Mouse (Mus musculus): ENCODE results near the gene Ces3b. TPM values are rescaled to one million over a fixed set of nuclear protein-coding genes. Genes with fewer than 3 reads are reported as not detected.
A peak's percentile ranks its signal among the peaks of the same experiment; 100 is the strongest.

Gene Ces3b
- polyA plus RNA-seq, 1 experiment from 2014 or later = not detected

DNA sequence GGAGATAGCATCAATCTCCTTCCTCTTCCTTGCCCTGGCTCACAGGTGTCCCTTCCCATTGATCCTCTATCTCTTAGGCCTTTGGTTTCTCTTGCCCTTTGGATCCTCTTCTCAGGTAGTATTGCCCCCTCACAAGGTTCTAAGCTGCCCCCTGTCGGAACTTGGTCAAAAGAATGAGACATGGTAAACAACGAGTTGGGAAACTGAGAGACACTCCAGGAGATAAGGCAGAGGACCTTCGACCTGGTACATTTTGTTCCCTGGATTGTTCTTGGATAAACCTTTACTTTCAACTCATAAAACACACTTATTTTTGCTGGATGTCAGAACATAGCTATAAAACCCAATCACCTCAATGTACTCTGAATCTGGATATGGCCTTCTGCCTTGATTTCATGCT, 20.7 kb downstream of the Ces3b start:
- WGBS = 82% methylated on average over 3 of the region's 3 CpGs
- Histone ChIP-seq H3K4me1 (replicated peaks; ENCODE audit: control insufficient read depth, insufficient read depth, low read length) (no peaks in the 10 kb centered on the region), H3K4me3 (ENCODE audit: low read depth, low read length) (no peak overlapping the region), H3K27me3 (ENCODE audit: control insufficient read depth, insufficient read depth, low read length) (no peaks in the 10 kb centered on the region), H3K4me2 (replicated peaks; ENCODE audit: low read depth, low read length) (no peak overlapping the region), H3K36me3 (ENCODE audit: control insufficient read depth, insufficient read depth, low read length) (no peaks in the 10 kb centered on the region), H3K27ac (ENCODE audit: low read depth, low read length) (no peak overlapping the region), H3K9me3 (ENCODE audit: control insufficient read depth, low read length) (no peaks in the 10 kb centered on the region), H3K9ac (ENCODE audit: low read depth, low read length) (no peak overlapping the region)
- DNase-seq (ENCODE audit: low spot score) (no peak), ATAC-seq (ENCODE audit: low FRiP score) (no peak)

DNA sequence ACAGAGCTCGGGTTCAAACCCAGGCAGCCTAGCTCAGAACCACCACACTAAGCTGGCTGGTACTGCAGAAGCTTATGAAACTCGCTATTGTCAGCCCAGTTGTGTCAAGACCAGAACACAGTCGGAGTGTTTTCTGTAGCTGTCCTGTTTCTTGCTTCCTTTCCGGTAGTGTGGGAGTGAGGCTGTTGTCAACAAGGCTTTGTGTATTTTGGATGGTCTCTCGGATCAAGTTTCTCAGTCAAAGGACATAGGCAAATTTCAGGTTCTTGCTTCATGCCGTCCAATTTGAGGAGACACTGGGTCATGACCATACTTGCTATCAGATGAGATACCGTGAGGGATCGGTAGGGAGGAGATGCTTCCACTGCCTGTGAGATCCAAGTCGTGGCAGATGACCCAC, 46.3 kb downstream of the Ces3b start:
- Histone ChIP-seq H3K27me3 (ENCODE audit: control insufficient read depth, insufficient read depth, low read length) (no peaks in the 10 kb centered on the region), H3K9me3 (ENCODE audit: control insufficient read depth, low read length) (no peaks in the 10 kb centered on the region), H3K27ac (ENCODE audit: low read depth, low read length) (no peak overlapping the region), H3K4me3 (ENCODE audit: low read depth, low read length) (no peak overlapping the region), H3K9ac (ENCODE audit: low read depth, low read length) (no peak overlapping the region), H3K4me1 (replicated peaks; ENCODE audit: control insufficient read depth, insufficient read depth, low read length) (no peaks in the 10 kb centered on the region), H3K4me2 (replicated peaks; ENCODE audit: low read depth, low read length) (no peak overlapping the region), H3K36me3 (ENCODE audit: control insufficient read depth, insufficient read depth, low read length) (no peaks in the 10 kb centered on the region)
- 83% methylated on average over 9 of the region's 9 CpGs for whole genome bisulfite sequencing
- ATAC-seq (ENCODE audit: low FRiP score) = no peak
- DNase-seq (ENCODE audit: low spot score) = no peak

DNA sequence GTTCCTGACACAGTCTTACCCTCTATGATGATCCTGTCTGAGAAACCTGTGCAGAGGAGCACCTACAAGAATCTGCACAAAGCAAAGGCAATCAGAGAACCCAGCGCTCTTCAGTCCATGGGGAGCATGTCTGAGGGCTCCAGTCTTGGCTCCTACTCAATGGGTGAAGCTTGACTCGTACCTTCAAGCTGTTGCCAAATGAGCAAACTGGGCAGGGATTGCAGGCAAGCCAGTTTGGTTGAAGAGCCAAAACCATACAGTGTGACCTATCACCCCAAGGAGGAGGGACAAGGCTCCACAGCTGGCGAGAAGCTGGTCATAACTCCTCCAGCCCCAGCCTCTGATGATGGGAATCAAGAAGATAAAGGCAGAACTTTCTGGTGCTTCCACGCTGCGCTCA, 48.0 kb downstream of the Ces3b start, which contains the start of gene Ces4a:
TSS of gene Ces4a (plus strand) at position 292 of the 400 bp plus-strand sequence.
- Histone ChIP-seq H3K4me1 (replicated peaks; ENCODE audit: control insufficient read depth, insufficient read depth, low read length) (no peaks in the 10 kb centered on the region), H3K9me3 (ENCODE audit: control insufficient read depth, low read length) (no peaks in the 10 kb centered on the region), H3K36me3 (ENCODE audit: control insufficient read depth, insufficient read depth, low read length) (no peaks in the 10 kb centered on the region), H3K4me2 (replicated peaks; ENCODE audit: low read depth, low read length) (no peak within 1 kb of the TSS), H3K27me3 (ENCODE audit: control insufficient read depth, insufficient read depth, low read length) (no peaks in the 10 kb centered on the region), H3K4me3 (ENCODE audit: low read depth, low read length) (no peak within 1 kb of the TSS), H3K27ac (ENCODE audit: low read depth, low read length) (no peak within 1 kb of the TSS), H3K9ac (ENCODE audit: low read depth, low read length) (no peak within 1 kb of the TSS)
- DNase-seq (ENCODE audit: low spot score) = no peak
- WGBS = 85% methylated on average over 5 of the region's 5 CpGs
- ATAC-seq (ENCODE audit: low FRiP score) = no peak

DNA sequence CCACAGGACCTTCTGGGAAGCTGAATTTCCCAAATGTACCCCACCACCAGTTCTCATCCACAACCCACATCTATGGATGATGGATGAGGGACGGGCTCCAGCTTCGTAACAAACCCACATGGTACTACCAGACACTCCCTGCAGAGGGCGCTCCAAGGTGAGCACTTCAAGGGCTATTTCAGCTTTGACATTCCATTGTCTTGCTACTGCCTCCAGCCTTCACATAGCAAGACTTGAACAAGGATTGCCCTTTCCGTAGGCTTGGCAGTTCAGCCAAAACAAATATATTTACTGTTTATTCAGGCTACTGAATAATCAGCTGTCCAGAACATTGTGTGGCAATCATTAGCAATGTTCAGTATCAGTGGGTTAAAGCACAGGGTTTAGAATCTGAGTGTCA, 54.9 kb downstream of the Ces3b start:
- no peaks in the 10 kb centered on the region for H3K36me3 ChIP-seq (ENCODE audit: control insufficient read depth, insufficient read depth, low read length)
- 34% methylated on average over 4 of the region's 4 CpGs for WGBS
- no peaks in the 10 kb centered on the region for H3K9me3 ChIP-seq (ENCODE audit: control insufficient read depth, low read length)
- no peak overlapping the region for H3K4me2 ChIP-seq (replicated peaks; ENCODE audit: low read depth, low read length)
- no peaks in the 10 kb centered on the region for H3K4me1 ChIP-seq (replicated peaks; ENCODE audit: control insufficient read depth, insufficient read depth, low read length)
- peak; percentile 61 for DNase-seq (ENCODE audit: low spot score)
- no peak overlapping the region for H3K9ac ChIP-seq (ENCODE audit: low read depth, low read length)
- no peaks in the 10 kb centered on the region for H3K27me3 ChIP-seq (ENCODE audit: control insufficient read depth, insufficient read depth, low read length)
- no peak overlapping the region for H3K27ac ChIP-seq (ENCODE audit: low read depth, low read length)
- no peak for ATAC-seq (ENCODE audit: low FRiP score)
- H3K4me3 ChIP-seq (ENCODE audit: low read depth, low read length) = no peak overlapping the region

DNA sequence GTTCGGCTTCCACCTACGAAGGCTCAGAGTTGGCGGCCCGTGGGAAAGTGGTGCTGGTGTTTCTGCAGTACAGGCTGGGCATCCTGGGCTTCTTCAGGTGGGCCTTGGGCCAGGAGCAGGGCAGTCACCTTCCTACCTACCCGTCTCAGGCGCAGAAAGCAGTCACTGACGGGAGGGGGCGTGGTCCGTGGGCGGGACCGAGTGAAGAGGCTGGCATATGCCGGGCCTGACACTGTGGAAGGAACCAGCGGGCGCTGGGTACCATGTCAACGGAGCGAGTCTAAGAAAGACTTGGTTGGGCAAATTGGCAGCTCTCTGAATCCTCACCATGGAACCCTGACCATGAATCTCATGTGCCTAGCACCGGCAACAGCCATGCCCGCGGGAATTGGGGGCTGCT, 58.8 kb downstream of the Ces3b start:
- no peaks in the 10 kb centered on the region for H3K9me3 ChIP-seq (ENCODE audit: control insufficient read depth, low read length)
- no peak for ATAC-seq (ENCODE audit: low FRiP score)
- WGBS = 34% methylated on average over 19 of the region's 19 CpGs
- no peak overlapping the region for H3K4me3 ChIP-seq (ENCODE audit: low read depth, low read length)
- H3K4me1 ChIP-seq (replicated peaks; ENCODE audit: control insufficient read depth, insufficient read depth, low read length) = no peaks in the 10 kb centered on the region
- H3K27ac ChIP-seq (ENCODE audit: low read depth, low read length) = no peak overlapping the region
- H3K27me3 ChIP-seq (ENCODE audit: control insufficient read depth, insufficient read depth, low read length) = no peaks in the 10 kb centered on the region
- no peak for DNase-seq (ENCODE audit: low spot score)
- H3K4me2 ChIP-seq (replicated peaks; ENCODE audit: low read depth, low read length) = no peak overlapping the region
- no peaks in the 10 kb centered on the region for H3K36me3 ChIP-seq (ENCODE audit: control insufficient read depth, insufficient read depth, low read length)
- no peak overlapping the region for H3K9ac ChIP-seq (ENCODE audit: low read depth, low read length)

Other genes with a start within 250 kb of the Ces3b start
- not detected in 2 replicates for gene Ces2c, start 236.7 kb upstream of the Ces3b start, polyA plus RNA-seq (2014; fragmentation: Nextera tagmentation; extraction: Ambion mirVana)
- not detected in 2 replicates for gene Ces2e, start 157.5 kb upstream of the Ces3b start, polyA plus RNA-seq (2014; fragmentation: Nextera tagmentation; extraction: Ambion mirVana)
- not detected in 2 replicates for gene Ces2f, start 136.4 kb upstream of the Ces3b start, polyA plus RNA-seq (2014; fragmentation: Nextera tagmentation; extraction: Ambion mirVana)
- gene Ces2g, start 122.0 kb upstream of the Ces3b start, polyA plus RNA-seq (2014; fragmentation: Nextera tagmentation; extraction: Ambion mirVana) = not detected in 2 replicates
- gene Ces2h, start 82.9 kb upstream of the Ces3b start, polyA plus RNA-seq (2014; fragmentation: Nextera tagmentation; extraction: Ambion mirVana) = not detected in 2 replicates
- not detected in 2 replicates for gene Ces3a, start 35.2 kb upstream of the Ces3b start, polyA plus RNA-seq (2014; fragmentation: Nextera tagmentation; extraction: Ambion mirVana)
- not detected in 2 replicates for gene Ces4a, start 48.0 kb downstream of the Ces3b start, polyA plus RNA-seq (2014; fragmentation: Nextera tagmentation; extraction: Ambion mirVana)
- gene Cbfb, start 86.9 kb downstream of the Ces3b start, polyA plus RNA-seq (2014; fragmentation: Nextera tagmentation; extraction: Ambion mirVana) = 65.1 and 69.0 TPM in 2 replicates
- 33.2 and 34.1 TPM in 2 replicates for gene D230025D16Rik, start 141.4 kb downstream of the Ces3b start, polyA plus RNA-seq (2014; fragmentation: Nextera tagmentation; extraction: Ambion mirVana)
- 4.2 and 6.3 TPM in 2 replicates for gene B3gnt9, start 171.4 kb downstream of the Ces3b start, polyA plus RNA-seq (2014; fragmentation: Nextera tagmentation; extraction: Ambion mirVana)
- 13.5 and 14.3 TPM in 2 replicates for gene Tradd, start 180.9 kb downstream of the Ces3b start, polyA plus RNA-seq (2014; fragmentation: Nextera tagmentation; extraction: Ambion mirVana)
- 0.78 and 1.4 TPM in 2 replicates for gene Fbxl8, start 180.9 kb downstream of the Ces3b start, polyA plus RNA-seq (2014; fragmentation: Nextera tagmentation; extraction: Ambion mirVana)
- gene Hsf4, start 186.0 kb downstream of the Ces3b start, polyA plus RNA-seq (2014; fragmentation: Nextera tagmentation; extraction: Ambion mirVana) = 0.21 and 0.52 TPM in 2 replicates
- 2.7 and 3.1 TPM in 2 replicates for gene Nol3, start 192.4 kb downstream of the Ces3b start, polyA plus RNA-seq (2014; fragmentation: Nextera tagmentation; extraction: Ambion mirVana)
- 31.7 and 40.2 TPM in 2 replicates for gene 4931428F04Rik, start 206.1 kb downstream of the Ces3b start, polyA plus RNA-seq (2014; fragmentation: Nextera tagmentation; extraction: Ambion mirVana)
- 6.0 and 10.0 TPM in 2 replicates for gene Exoc3l, start 212.3 kb downstream of the Ces3b start, polyA plus RNA-seq (2014; fragmentation: Nextera tagmentation; extraction: Ambion mirVana)
- 96.7 and 97.1 TPM in 2 replicates for gene E2f4, start 213.9 kb downstream of the Ces3b start, polyA plus RNA-seq (2014; fragmentation: Nextera tagmentation; extraction: Ambion mirVana)
- 1.7 and 2.6 TPM in 2 replicates for gene Elmo3, start 221.8 kb downstream of the Ces3b start, polyA plus RNA-seq (2014; fragmentation: Nextera tagmentation; extraction: Ambion mirVana)
- gene Lrrc29, start 242.5 kb downstream of the Ces3b start, polyA plus RNA-seq (2014; fragmentation: Nextera tagmentation; extraction: Ambion mirVana) = 0.98 and 1.2 TPM in 2 replicates
- gene Tmem208, start 242.6 kb downstream of the Ces3b start, polyA plus RNA-seq (2014; fragmentation: Nextera tagmentation; extraction: Ambion mirVana) = 102 and 105 TPM in 2 replicates

Data from hindbrain, embryonic 11.5 days (tissue).